Mouse (Mus musculus) thymus, postnatal 25 days (tissue): ENCODE data around the gene Gm20715.
"Not testable (repeated sequence)": the region's sequence is repeated elsewhere in the genome, so short reads cannot be mapped to it uniquely, and the experiment has no call there.

Experiments
- DNase-seq: peaks from one replicate; pipeline ENCODE4 v3.0.0; 2022

Gene Gm20715

GRCm38 (mm10) chr7:6430342-6430741 is 20.3 kb downstream of the Gm20715 start:
- peak; percentile 39 for DNase-seq

- DNase-seq: no peak
Measured at GRCm38 (mm10) chr7:6438388-6438787, 28.3 kb downstream of the Gm20715 start, which contains the start of gene Olfr1344. Olfr1344 (plus strand) TSS chr7:6438688.

- DNase-seq: no peak
Measured at GRCm38 (mm10) chr7:6441173-6441572, 31.1 kb downstream of the Gm20715 start.

GRCm38 (mm10) chr7:6447771-6448170 is 37.7 kb downstream of the Gm20715 start:
- no peak for DNase-seq

GRCm38 (mm10) chr7:6455868-6456267 is 45.8 kb downstream of the Gm20715 start, which contains the start of gene Olfr1336:
Olfr1336 (plus strand) TSS chr7:6456168.
- DNase-seq: no peak

GRCm38 (mm10) chr7:6456399-6456798 is 46.3 kb downstream of the Gm20715 start:
- DNase-seq: no peak

GRCm38 (mm10) chr7:6466951-6467350 is 56.9 kb downstream of the Gm20715 start, which contains the start of gene Olfr1346:
Olfr1346 (plus strand) TSS chr7:6467101.
- no peak for DNase-seq

- DNase-seq: not testable (repeated sequence)
Measured at GRCm38 (mm10) chr7:6477633-6478032, 67.6 kb downstream of the Gm20715 start.

GRCm38 (mm10) chr7:6486841-6487240 is 76.8 kb downstream of the Gm20715 start, which contains the start of gene Olfr5:
Olfr5 (minus strand) TSS chr7:6486941.
- DNase-seq: no peak
